Mouse (Mus musculus): ENCODE data around the gene Sult6b2. TPM values are rescaled to one million over a fixed set of nuclear protein-coding genes. Genes with fewer than 3 reads are reported as not detected.
A peak's percentile ranks its signal among the peaks of the same experiment; 100 is the strongest.

Sult6b2 gene
- total and polyA plus RNA-seq, 3 experiments: 0.16 TPM; not detected in 2

DNA sequence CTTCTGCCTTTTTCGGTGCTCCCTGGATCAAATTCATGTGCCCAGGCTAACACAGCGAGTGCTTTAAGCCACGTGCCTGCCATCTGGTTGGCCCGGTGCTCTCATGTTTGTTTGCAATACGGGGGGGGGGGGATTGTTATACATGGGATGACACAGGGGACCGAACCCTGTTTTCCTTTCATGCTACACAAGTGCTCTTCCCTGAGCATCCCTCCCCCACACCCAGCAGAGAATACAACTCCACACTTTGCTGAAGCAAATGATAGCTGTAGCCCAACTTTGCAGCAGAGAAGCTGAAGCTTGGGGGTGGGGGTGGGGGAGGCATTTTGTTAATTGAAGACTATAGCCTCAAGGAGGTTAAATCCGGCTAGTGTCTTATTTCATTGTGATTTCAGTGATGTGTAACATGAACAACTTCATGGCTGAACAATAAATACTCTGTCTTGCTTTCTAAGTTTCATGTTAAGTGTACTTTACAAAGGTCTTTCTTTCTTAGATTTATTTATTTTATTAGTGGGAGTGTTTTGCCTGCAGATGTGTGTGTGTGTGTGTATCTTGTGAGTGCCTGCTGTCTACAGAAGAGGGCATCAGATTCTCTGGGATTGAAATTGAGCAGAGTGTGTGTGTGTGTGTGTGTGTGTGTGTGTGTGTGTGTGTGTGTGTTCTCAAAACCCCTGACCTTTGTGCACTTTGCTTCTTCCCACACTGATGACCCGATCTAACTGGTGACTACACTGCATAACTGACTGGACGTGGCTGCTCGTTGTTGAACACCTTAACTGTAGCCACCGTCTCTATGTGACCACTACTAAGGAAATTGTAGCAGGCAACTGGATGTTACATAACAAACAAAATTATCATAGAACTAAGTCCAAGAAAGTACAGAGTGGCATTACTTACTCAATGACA, 1.4 kb downstream of the Sult6b2 start:
- ATAC-seq (ENCODE audit: extremely low read depth, insufficient number of reproducible peaks, low FRiP score, poor library complexity, severe bottlenecking) (no peak), DNase-seq (ENCODE audit: low spot score) (no peak)
- H3K36me3 ChIP-seq (replicated peaks): no peaks in the 10 kb centered on the region
- H3K4me1 ChIP-seq (ENCODE audit: insufficient read depth, low read depth, low read length): peaks cover 60% of the 10 kb centered on the region
- no peak overlapping the region for H3K4me3 ChIP-seq (ENCODE audit: low read depth, low read length)
- H3K9me3 ChIP-seq (replicated peaks): no peaks in the 10 kb centered on the region
- no peaks in the 10 kb centered on the region; the same call in 1 of the 2 replicates for H3K27me3 ChIP-seq (ENCODE audit: insufficient read depth, low read length)
- TF ChIP-seq GATA1 (IDR thresholded peaks at IDR 0.05; ENCODE audit: borderline replicate concordance, low read length) (no peak), TAL1 (conservative IDR thresholded peaks at IDR 0.05; ENCODE audit: low read depth, low read length) (no peak), GATA2 (IDR thresholded peaks at IDR 0.05; ENCODE audit: borderline replicate concordance, low read depth, low read length) (no peak), CTCF (IDR thresholded peaks at IDR 0.05; ENCODE audit: low read depth, low read length) (no peak), POLR2AphosphoS5 (IDR thresholded peaks at IDR 0.05; ENCODE audit: insufficient replicate concordance, low read depth, low read length) (no peak)

DNA sequence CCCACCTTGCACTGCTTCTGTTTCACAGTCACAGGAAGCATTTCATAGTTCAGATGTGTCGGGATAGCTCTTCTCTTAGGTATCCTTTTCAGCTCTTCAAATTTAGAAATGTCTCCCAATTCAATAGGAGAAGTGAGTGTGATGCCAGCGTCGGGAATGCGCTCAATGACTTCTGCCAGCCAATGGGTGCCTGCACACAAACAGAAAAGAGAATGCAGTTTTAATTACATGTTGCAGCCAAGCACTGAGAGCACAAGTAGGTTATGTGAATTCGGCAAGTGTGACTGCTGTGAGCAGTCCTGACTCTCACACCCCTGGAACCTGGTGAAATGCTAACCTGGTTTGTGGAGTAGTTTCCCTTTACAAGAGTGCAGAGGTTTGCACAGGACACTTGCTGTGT, 2.6 kb downstream of the Sult6b2 start:
- TF ChIP-seq POLR2AphosphoS5 (IDR thresholded peaks at IDR 0.05; ENCODE audit: insufficient replicate concordance, low read depth, low read length): no peak
- TF ChIP-seq TAL1 (conservative IDR thresholded peaks at IDR 0.05; ENCODE audit: low read depth, low read length): no peak
- TF ChIP-seq GATA2 (IDR thresholded peaks at IDR 0.05; ENCODE audit: borderline replicate concordance, low read depth, low read length): no peak
- TF ChIP-seq CTCF (IDR thresholded peaks at IDR 0.05; ENCODE audit: low read depth, low read length): no peak
- TF ChIP-seq GATA1 (IDR thresholded peaks at IDR 0.05; ENCODE audit: borderline replicate concordance, low read length): no peak
- Histone ChIP-seq H3K9me3 (replicated peaks) (no peaks in the 10 kb centered on the region), H3K36me3 (replicated peaks) (no peaks in the 10 kb centered on the region), H3K4me1 (ENCODE audit: insufficient read depth, low read depth, low read length) (peaks cover 65% of the 10 kb centered on the region), H3K4me3 (ENCODE audit: low read depth, low read length) (no peak overlapping the region), H3K27me3 (ENCODE audit: insufficient read depth, low read length) (no peaks in the 10 kb centered on the region; the same call in 1 of the 2 replicates)
- DNase-seq (ENCODE audit: low spot score) (no peak), ATAC-seq (ENCODE audit: extremely low read depth, insufficient number of reproducible peaks, low FRiP score, poor library complexity, severe bottlenecking) (no peak)

DNA sequence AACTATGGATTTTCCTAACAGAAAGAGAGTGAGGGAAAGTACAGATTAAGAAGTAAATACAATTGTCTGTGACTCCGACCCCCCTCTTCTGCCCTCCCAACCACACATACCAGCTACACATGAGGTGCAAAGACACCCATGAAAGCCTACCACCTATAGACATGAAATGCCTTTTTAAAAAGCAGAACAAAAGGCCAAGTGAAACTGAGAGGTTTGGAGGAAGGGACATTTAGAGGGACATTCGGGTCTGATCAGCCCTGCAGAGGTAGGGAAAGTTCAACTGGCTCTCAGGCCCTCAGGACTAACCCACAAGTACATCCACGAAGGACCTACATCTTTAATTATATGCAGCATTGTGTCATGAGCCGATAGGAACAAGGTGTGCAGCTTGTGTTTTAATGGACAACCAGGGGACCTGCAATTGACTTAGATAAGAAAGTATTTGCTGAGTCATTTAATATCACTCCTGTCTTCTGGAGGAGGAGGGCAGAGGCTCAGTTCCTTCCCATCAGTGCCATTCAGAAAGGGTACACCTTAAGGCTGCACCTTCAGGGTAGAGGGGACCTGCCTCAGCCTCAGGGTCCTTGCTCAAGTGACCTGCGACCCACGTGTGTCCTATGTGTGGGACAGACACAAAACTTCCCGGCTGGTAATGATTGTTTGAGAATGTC, 4.5 kb downstream of the Sult6b2 start:
- DNase-seq (ENCODE audit: low spot score) (peak; percentile 43), ATAC-seq (ENCODE audit: extremely low read depth, insufficient number of reproducible peaks, low FRiP score, poor library complexity, severe bottlenecking) (peak; percentile 80)
- no peaks in the 10 kb centered on the region; the same call in 1 of the 2 replicates for H3K27me3 ChIP-seq (ENCODE audit: insufficient read depth, low read length)
- peaks cover 54% of the 10 kb centered on the region for H3K4me1 ChIP-seq (ENCODE audit: insufficient read depth, low read depth, low read length)
- peak; percentile 70 for TF ChIP-seq TAL1 (conservative IDR thresholded peaks at IDR 0.05; ENCODE audit: low read depth, low read length)
- TF ChIP-seq CTCF (IDR thresholded peaks at IDR 0.05; ENCODE audit: low read depth, low read length): no peak
- TF ChIP-seq GATA1 (IDR thresholded peaks at IDR 0.05; ENCODE audit: borderline replicate concordance, low read length): no peak
- TF ChIP-seq POLR2AphosphoS5 (IDR thresholded peaks at IDR 0.05; ENCODE audit: insufficient replicate concordance, low read depth, low read length): no peak
- peak overlapping the region; percentile 39; the same call in 1 of the 2 replicates for H3K4me3 ChIP-seq (ENCODE audit: low read depth, low read length)
- no peaks in the 10 kb centered on the region for H3K36me3 ChIP-seq (replicated peaks)
- H3K9me3 ChIP-seq (replicated peaks): no peaks in the 10 kb centered on the region

- TF ChIP-seq POLR2AphosphoS5 (IDR thresholded peaks at IDR 0.05; ENCODE audit: insufficient replicate concordance, low read depth, low read length): no peak
- no peak for TF ChIP-seq TAL1 (conservative IDR thresholded peaks at IDR 0.05; ENCODE audit: low read depth, low read length)
- no peak for TF ChIP-seq GATA1 (IDR thresholded peaks at IDR 0.05; ENCODE audit: borderline replicate concordance, low read length)
- no peak for TF ChIP-seq CTCF (IDR thresholded peaks at IDR 0.05; ENCODE audit: low read depth, low read length)
- no peak for TF ChIP-seq GATA2 (IDR thresholded peaks at IDR 0.05; ENCODE audit: borderline replicate concordance, low read depth, low read length)
These were observed 5.5 kb downstream of the Sult6b2 start for GRCm38 (mm10) chr6:142798837-142799236.

GRCm38 (mm10) chr6:142797996-142798395, 6.3 kb downstream of the Sult6b2 start:
- ATAC-seq (ENCODE audit: extremely low read depth, insufficient number of reproducible peaks, low FRiP score, poor library complexity, severe bottlenecking) (no peak), DNase-seq (ENCODE audit: low spot score) (no peak)
- H3K27me3 ChIP-seq (ENCODE audit: insufficient read depth, low read length): peaks cover 3% of the 10 kb centered on the region
- H3K4me3 ChIP-seq (ENCODE audit: low read depth, low read length): no peak overlapping the region
- H3K9me3 ChIP-seq (replicated peaks): no peaks in the 10 kb centered on the region
- H3K36me3 ChIP-seq (replicated peaks): no peaks in the 10 kb centered on the region
- peaks cover 58% of the 10 kb centered on the region for H3K4me1 ChIP-seq (ENCODE audit: insufficient read depth, low read depth, low read length)
- no peak for TF ChIP-seq GATA1 (IDR thresholded peaks at IDR 0.05; ENCODE audit: borderline replicate concordance, low read length)
- no peak for TF ChIP-seq TAL1 (conservative IDR thresholded peaks at IDR 0.05; ENCODE audit: low read depth, low read length)
- no peak for TF ChIP-seq POLR2AphosphoS5 (IDR thresholded peaks at IDR 0.05; ENCODE audit: insufficient replicate concordance, low read depth, low read length)
- no peak for TF ChIP-seq CTCF (IDR thresholded peaks at IDR 0.05; ENCODE audit: low read depth, low read length)
- no peak for TF ChIP-seq GATA2 (IDR thresholded peaks at IDR 0.05; ENCODE audit: borderline replicate concordance, low read depth, low read length)

More at GRCm38 (mm10) chr6:142798837-142799236, 5.5 kb downstream of the Sult6b2 start:
- ATAC-seq (ENCODE audit: extremely low read depth, insufficient number of reproducible peaks, low FRiP score, poor library complexity, severe bottlenecking) (peak; percentile 17), DNase-seq (ENCODE audit: low spot score) (no peak)
- Histone ChIP-seq H3K4me1 (ENCODE audit: insufficient read depth, low read depth, low read length) (peaks cover 51% of the 10 kb centered on the region), H3K36me3 (replicated peaks) (no peaks in the 10 kb centered on the region), H3K27me3 (ENCODE audit: insufficient read depth, low read length) (no peaks in the 10 kb centered on the region; the same call in none of the 2 replicates), H3K4me3 (ENCODE audit: low read depth, low read length) (no peak overlapping the region; the same call in 1 of the 2 replicates), H3K9me3 (replicated peaks) (no peaks in the 10 kb centered on the region)

All from G1E (cell line).